ENCODE assay signal across 11 mouse cellular contexts in genomic region chr3:103026174-103026573, GRCm38 (mm10). TPM values are rescaled to one million over a fixed set of nuclear protein-coding genes. Genes with fewer than 3 reads are reported as not detected.
DNase-seq lines count a peak whose midpoint lies in the region; ATAC-seq and TF ChIP-seq lines count a peak whose summit lies in the region.
"Had no signal": no experiment of that assay in that cellular context is flagged by ENCODE, and none has a peak within 500 bp of the region (broad histone marks: within the 10 kb centered on the region; RNA-seq: fewer than 3 reads in every experiment).

No protein-coding gene starts in this region.

- no peak overlapping the region for H3K27ac ChIP-seq in kidney, adult 2 months (ENCODE audit: insufficient read depth, low read depth, low read length)

- no peak for DNase-seq in kidney, adult 2 months
- DNase-seq in kidney, postnatal 25 days = no peak
- DNase-seq in 416B (ENCODE audit: low read depth) (peak; percentile 54), NIH3T3 (ENCODE audit: low read depth) (peak; percentile 56)
- DNase-seq in cerebellum, adult 9-10 months = no peak
- no peak for DNase-seq in cerebellum, postnatal 4 days (ENCODE audit: low spot score in 2 of 2)
- no peak for DNase-seq in urinary bladder, postnatal 14 days (ENCODE audit: low spot score)
- DNase-seq: cerebellum, adult 18-20 months; heart, adult 18-20 months; kidney, adult 11 months had no signal

- 0 out of 2 replicates have a peak, but pooled peaks have one; percentile 3 for TF ChIP-seq CTCF in kidney, adult 2 months (conservative IDR thresholded peaks at IDR 0.05; ENCODE audit: insufficient read depth, insufficient read length, low read depth, low read length)

- ATAC-seq in megakaryocyte-erythroid progenitor cell, adult 5-6 weeks (replicated peaks; ENCODE audit: low FRiP score, low TSS enrichment, poor library complexity, severe bottlenecking) = 0 out of 2 replicates have a peak, but pooled peaks have one; percentile 46

- no peak overlapping the region for H3K4me3 ChIP-seq in kidney, adult 2 months (ENCODE audit: insufficient read depth, low read depth, low read length)

- peaks cover 4% of the 10 kb centered on the region for H3K36me3 ChIP-seq in kidney, adult 2 months (ENCODE audit: control insufficient read depth, insufficient read depth, low read length)

- H3K4me1 ChIP-seq in kidney, adult 2 months (ENCODE audit: control insufficient read depth, insufficient read depth, low read length) = peaks cover 13% of the 10 kb centered on the region; the same call in 1 of the 2 replicates

- 92% methylated on average over 1 of the region's 1 CpGs for WGBS in kidney, adult 2 months

- no peaks in the 10 kb centered on the region for H3K27me3 ChIP-seq in kidney, adult 2 months (replicated peaks; ENCODE audit: control insufficient read depth, insufficient read depth, low read length)

- TF ChIP-seq POLR2A in kidney, adult 2 months (IDR thresholded peaks at IDR 0.05; ENCODE audit: low read depth, low read length) = no peak

RNA-seq across cellular contexts. Expression of gene Csde1, which starts 5.9 kb away (rescaled TPM):
- 26.7 and 42.5 TPM in 2 replicates for polyA plus RNA-seq in kidney, adult 2 months (2012; rRNA removed)
- total RNA-seq in megakaryocyte-erythroid progenitor cell, adult 5-6 weeks (2014; fragmentation: Nextera tagmentation) = 225 and 272 TPM in 2 replicates
- 502 and 648 TPM in 2 replicates for total RNA-seq in megakaryocyte-erythroid progenitor cell, adult 5-6 weeks (2017)

RNA-seq across cellular contexts. Expression of gene Sike1, which starts 30.7 kb away (rescaled TPM):
- polyA plus RNA-seq in kidney, adult 2 months (2012; rRNA removed) = 16.3 and 20.0 TPM in 2 replicates
- total RNA-seq in megakaryocyte-erythroid progenitor cell, adult 5-6 weeks (2014; fragmentation: Nextera tagmentation) = 15.9 and 25.6 TPM in 2 replicates
- total RNA-seq in megakaryocyte-erythroid progenitor cell, adult 5-6 weeks (2017) = 15.1 and 23.5 TPM in 2 replicates

RNA-seq across cellular contexts. Expression of gene Nras, which starts 31.9 kb away (rescaled TPM):
- 13.3 and 17.2 TPM in 2 replicates for polyA plus RNA-seq in kidney, adult 2 months (2012; rRNA removed)
- total RNA-seq in megakaryocyte-erythroid progenitor cell, adult 5-6 weeks (2014; fragmentation: Nextera tagmentation) = 76.5 and 84.3 TPM in 2 replicates
- 62.4 and 113 TPM in 2 replicates for total RNA-seq in megakaryocyte-erythroid progenitor cell, adult 5-6 weeks (2017)

RNA-seq across cellular contexts. Expression of gene Ampd1, which starts 47.6 kb away (rescaled TPM):
- 0.04 and 5.1 TPM in 2 replicates for polyA plus RNA-seq in kidney, adult 2 months (2012; rRNA removed)
- 1.7 TPM in 1 of 2 replicates, not detected in the other for total RNA-seq in megakaryocyte-erythroid progenitor cell, adult 5-6 weeks (2014; fragmentation: Nextera tagmentation)
- total RNA-seq in megakaryocyte-erythroid progenitor cell, adult 5-6 weeks (2017) = not detected in 2 replicates
- total RNA-seq: heart, adult 18-20 months had no signal

Comparison
In these comparisons a context has a peak if more than half of its experiments do, and no peak if none do; other contexts are left out.
1. DNase-seq: peak in 416B (single experiment) and NIH3T3 (single experiment); none in kidney, adult 2 months (single experiment), kidney, postnatal 25 days (0 of 2), cerebellum, adult 9-10 months (single experiment), cerebellum, postnatal 4 days (0 of 2) and urinary bladder, postnatal 14 days (single experiment).